Mouse (Mus musculus) spleen, adult 10 weeks (tissue): ENCODE measurements around the gene Topaz1. TPM values are rescaled to one million over a fixed set of nuclear protein-coding genes. Genes with fewer than 3 reads are reported as not detected.

Experiments used
- polyA plus RNA-seq: library from polyadenylated mRNA; stranded (reverse); fragments of 350-450 nt; fragmentation: Illumina TruSeq; extraction: RNeasy Lipid Tissue Mini Kit (QIAGEN cat#74804); gene quantifications from one replicate; pipeline ENCODE4 v1.2.3, GENCODE M21; 2015; ENCODE audit warnings: low replicate concordance; ENCODE audit not compliant: insufficient read depth

Gene Topaz1
- polyA plus RNA-seq, result not detected

DNA sequence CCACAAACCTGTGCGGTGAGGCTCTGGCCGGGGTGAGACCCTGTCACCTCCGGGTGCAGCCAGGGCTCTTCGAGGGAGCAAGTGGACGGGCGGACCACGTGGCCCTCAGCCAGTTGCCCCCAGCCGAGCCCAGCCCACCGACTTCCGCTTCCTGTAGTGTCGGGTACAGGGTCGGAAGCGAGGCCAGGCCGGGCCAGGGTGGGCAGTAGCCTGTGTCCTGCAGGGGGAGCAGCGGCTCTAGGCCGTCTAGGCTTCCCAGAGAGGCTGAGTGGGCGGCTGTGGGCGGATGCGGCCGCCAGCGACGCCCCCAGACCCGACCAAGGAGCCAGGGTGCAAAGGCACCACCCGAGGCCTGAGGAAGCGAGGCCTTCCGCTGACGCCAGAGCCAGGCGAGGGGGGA, at the start of gene Topaz1:
TSS of gene Topaz1 (plus strand) at position 287 of the 400 bp plus-strand sequence.

DNA sequence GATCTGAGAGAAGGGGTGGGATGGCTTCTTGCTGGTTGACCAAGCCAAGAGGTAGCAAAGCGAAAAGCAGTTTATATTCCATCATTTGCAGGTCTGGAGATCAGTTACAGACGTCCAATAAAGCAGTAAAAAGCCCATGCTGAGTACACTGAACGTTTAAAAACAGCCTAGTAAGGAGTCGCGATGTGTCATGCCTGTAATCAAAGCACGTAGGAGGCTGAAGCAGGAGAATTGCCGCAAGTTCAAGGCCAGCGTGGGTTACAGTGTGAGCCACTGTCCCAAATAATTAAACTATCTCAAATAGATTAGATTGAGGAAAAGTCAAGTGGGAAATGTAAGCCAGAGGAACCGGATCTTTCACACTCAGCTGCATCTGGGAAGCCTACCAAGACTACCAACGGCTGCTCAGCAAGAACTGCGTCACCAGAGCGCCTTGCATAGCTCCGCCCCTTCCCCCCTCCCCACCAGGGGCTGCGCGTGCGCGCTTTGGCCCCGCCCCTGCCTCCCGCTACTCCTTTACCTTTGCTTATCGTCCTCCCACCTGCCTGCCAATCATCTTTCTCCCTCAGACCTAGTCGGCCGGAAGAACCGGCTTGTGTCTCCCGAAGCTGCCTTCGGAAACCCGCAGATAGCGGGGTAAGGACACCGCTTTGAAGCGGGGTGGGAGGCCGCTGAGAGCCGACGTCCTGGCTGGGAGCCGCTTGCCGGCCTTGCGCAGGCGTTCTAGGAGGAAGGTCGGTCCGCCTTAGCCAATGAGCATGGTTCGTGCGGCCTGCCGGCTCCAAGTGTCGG, 58.1 kb downstream of the Topaz1 start, which contains the start of gene Tcaim:
TSS of gene Tcaim (plus strand) at position 487 of the 792 bp plus-strand sequence.

GRCm38 (mm10) chr9:122843760-122844159, 96.6 kb downstream of the Topaz1 start, which contains the start of gene Gm35549:
Gene Gm35549 (minus strand): TSS chr9:122844035.

Other genes with a start within 250 kb of the Topaz1 start
- 13.0 TPM for gene Tcaim, start 58.2 kb downstream of the Topaz1 start, polyA plus RNA-seq
- not detected for gene Gm35549, start 96.7 kb downstream of the Topaz1 start, polyA plus RNA-seq
- 188 TPM for gene Zfp445, start 118.7 kb downstream of the Topaz1 start, polyA plus RNA-seq
- gene Zkscan7, start 138.3 kb downstream of the Topaz1 start, polyA plus RNA-seq, result 13.0 TPM
- gene Zfp105, start 175.7 kb downstream of the Topaz1 start, polyA plus RNA-seq, result 3.1 TPM
- gene 1110059G10Rik, start 203.7 kb downstream of the Topaz1 start, polyA plus RNA-seq, result 38.7 TPM
- gene Kif15, start 203.7 kb downstream of the Topaz1 start, polyA plus RNA-seq, result 16.4 TPM